Mouse (Mus musculus) kidney, embryonic 15.5 days (tissue): ENCODE measurements around the gene Cotl1. TPM values are rescaled to one million over a fixed set of nuclear protein-coding genes. Genes with fewer than 3 reads are reported as not detected.

Experiments used
- ATAC-seq: fragments of 200-750 bp; cut with Nextera tagmentation; replicated peaks from 2 replicates; pipeline ENCODE4 v1.8.0; 2017; ENCODE audit warnings: moderate TSS enrichment; ENCODE audit not compliant: low FRiP score
- H3K27ac ChIP-seq: fragments of 300-500 bp; sonication (generic); 2 replicates; pipeline ENCODE4 v1.5.1; 2015; ENCODE audit warnings: mild to moderate bottlenecking, inconsistent platforms
- H3K27me3 ChIP-seq: fragments of 300-500 bp; sonication (generic); 2 replicates; pipeline ENCODE4 v1.6.1; 2015; ENCODE audit warnings: inconsistent platforms
- H3K36me3 ChIP-seq: fragments of 300-500 bp; sonication (generic); 2 replicates; pipeline ENCODE4 v1.6.1; 2015; ENCODE audit warnings: inconsistent platforms
- H3K4me1 ChIP-seq: fragments of 300-500 bp; sonication (generic); 2 replicates; pipeline ENCODE4 v1.6.1; 2015; ENCODE audit warnings: inconsistent platforms
- H3K4me2 ChIP-seq: fragments of 300-500 bp; sonication (generic); 2 replicates; pipeline ENCODE4 v1.6.1; 2015; ENCODE audit warnings: moderate library complexity, mild to moderate bottlenecking, inconsistent platforms
- H3K4me3 ChIP-seq: fragments of 300-500 bp; sonication (generic); replicated peaks from 2 replicates; pipeline ENCODE4 v1.5.1; 2015; ENCODE audit warnings: mild to moderate bottlenecking, inconsistent platforms
- H3K9ac ChIP-seq: fragments of 300-500 bp; sonication (generic); 2 replicates; pipeline ENCODE4 v1.6.1; 2015; ENCODE audit warnings: mild to moderate bottlenecking, inconsistent platforms
- H3K9me3 ChIP-seq: fragments of 300-500 bp; sonication (generic); replicated peaks from 2 replicates; pipeline ENCODE4 v1.6.1; 2016; ENCODE audit warnings: inconsistent platforms
- WGBS: fragments of 180-500 bp; shearing (Covaris S2); methylation state at CpG from one replicate; pipeline ENCODE4 v1.1.7; 2015; ENCODE audit warnings: mixed read lengths; 5-methylcytosine and 5-hydroxymethylcytosine counted together
- polyA plus RNA-seq: library from polyadenylated mRNA; unstranded; fragments of >200 nt; fragmentation: Nextera tagmentation; extraction: Ambion mirVana; gene quantifications from 2 replicates; pipeline ENCODE4 v1.2.1, GENCODE M21; 2015

The Cotl1 gene
- polyA plus RNA-seq, 1 experiment from 2014 or later = 138 TPM

DNA sequence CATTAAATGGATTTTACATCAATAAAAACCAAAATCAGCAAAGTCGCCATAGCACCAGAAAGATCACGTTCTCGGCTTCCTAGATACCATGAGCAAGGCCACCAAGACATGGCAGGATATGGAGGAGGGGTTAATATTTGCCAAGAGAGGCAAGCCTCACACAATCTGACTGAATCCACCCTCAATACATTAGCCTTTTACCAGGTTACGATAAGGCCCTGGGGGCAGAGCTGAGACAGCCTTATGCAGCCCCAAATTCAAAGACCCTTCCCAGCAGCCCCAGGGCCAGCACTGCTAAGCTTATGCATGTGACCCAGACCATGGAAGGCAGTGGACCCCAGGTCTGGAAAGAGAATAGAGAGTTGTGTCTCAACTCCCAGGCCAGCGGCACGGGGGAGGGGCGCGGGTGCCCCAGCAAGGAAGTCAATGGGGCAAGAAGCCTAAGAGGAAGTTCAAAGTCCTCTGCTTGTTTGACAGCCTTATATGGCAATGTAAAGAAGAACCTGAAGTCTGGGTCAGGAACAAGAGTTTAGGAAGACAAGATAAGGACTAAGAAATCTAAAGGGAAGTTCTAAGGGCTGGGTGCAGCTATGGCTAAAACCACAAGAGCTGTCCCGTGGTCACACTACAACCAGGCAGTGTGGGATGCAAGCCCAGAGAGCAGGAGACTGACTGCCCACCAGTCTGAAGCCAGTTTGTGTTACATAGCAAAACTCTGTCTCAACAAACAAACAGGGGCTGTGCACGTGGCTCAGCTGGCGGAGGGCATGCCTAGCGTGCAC is 27.5 kb downstream of the Cotl1 start:
- Histone ChIP-seq H3K9me3 (no peaks in the 10 kb centered on the region), H3K27ac (peak overlapping the region; percentile 80), H3K36me3 (peaks cover 39% of the 10 kb centered on the region), H3K9ac (no peak overlapping the region), H3K4me1 (peaks cover 62% of the 10 kb centered on the region), H3K4me3 (no peak overlapping the region), H3K27me3 (no peaks in the 10 kb centered on the region), H3K4me2 (no peak overlapping the region)
- peak; percentile 33; the same call in 1 of the 2 replicates for ATAC-seq
- WGBS = 53% methylated on average over 12 of the region's 12 CpGs

DNA sequence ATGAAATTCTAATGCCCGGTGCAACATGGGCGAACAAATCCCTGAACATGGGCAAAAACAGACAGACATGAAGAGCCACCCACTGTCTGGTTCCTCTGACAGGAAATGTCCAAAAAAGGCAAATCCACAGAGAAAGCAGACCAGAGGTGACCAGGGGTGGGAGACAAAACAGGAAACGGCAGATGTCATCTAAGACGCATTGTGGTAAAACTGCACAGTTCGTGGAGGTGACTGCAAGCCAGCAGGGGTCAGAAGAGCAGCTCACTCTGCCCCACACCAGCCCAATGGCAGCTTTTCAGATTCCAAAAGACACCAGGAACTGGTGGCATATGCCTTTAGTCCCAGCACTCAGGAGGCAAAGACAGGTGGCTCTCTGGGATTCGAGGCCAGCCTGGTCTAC is 28.4 kb downstream of the Cotl1 start:
- Histone ChIP-seq H3K9ac (no peak overlapping the region), H3K4me2 (no peak overlapping the region), H3K36me3 (peaks cover 42% of the 10 kb centered on the region), H3K9me3 (no peaks in the 10 kb centered on the region), H3K27ac (peak overlapping the region; percentile 80), H3K27me3 (no peaks in the 10 kb centered on the region), H3K4me3 (no peak overlapping the region), H3K4me1 (peaks cover 56% of the 10 kb centered on the region)
- 42% methylated on average over 6 of the region's 6 CpGs for WGBS
- ATAC-seq = no peak

GRCm38 (mm10) chr8:119810953-119811499 is 29.3 kb downstream of the Cotl1 start:
- no peak overlapping the region for H3K9ac ChIP-seq
- H3K4me2 ChIP-seq = no peak overlapping the region
- 85% methylated on average over 14 of the region's 14 CpGs for WGBS
- no peaks in the 10 kb centered on the region for H3K9me3 ChIP-seq
- no peak overlapping the region for H3K4me3 ChIP-seq
- H3K27ac ChIP-seq = no peak overlapping the region
- peaks cover 42% of the 10 kb centered on the region for H3K36me3 ChIP-seq
- H3K27me3 ChIP-seq = no peaks in the 10 kb centered on the region
- H3K4me1 ChIP-seq = peaks cover 47% of the 10 kb centered on the region
- ATAC-seq = no peak

DNA sequence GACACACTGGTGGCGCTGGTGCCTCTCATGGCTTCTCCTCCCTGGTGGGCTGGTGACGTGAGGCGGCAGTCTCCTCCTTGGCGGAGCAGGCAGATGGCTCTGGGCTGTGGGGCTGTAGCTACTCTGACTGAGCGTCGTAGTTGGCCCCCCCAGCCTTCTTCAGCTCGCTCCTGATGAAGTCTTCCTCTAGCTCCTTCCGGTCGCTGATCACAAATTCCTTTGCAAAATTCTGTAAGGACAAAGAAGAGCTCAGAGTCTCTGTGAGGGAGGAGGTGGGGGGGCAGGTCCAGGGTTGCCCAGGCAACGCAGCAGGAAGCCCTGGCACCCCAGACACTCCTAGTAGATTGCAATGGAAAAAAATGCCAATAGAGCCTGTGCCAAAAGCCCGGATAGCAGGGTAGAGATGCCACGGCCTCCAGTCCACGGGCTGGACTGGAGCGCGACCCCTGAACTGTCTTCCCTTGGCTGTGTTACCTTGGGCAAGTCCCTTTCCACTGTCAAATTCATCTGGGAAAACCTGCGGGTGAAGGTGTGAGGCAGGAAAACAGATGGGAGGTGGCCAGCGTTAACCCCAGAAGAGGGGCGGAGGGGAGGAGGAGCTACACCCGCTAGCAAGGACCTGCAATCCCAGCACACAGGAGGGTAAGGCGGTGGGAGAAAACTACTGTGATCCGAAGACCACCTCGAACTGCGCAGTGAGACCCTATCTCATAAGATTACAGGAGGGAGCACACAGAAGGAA is 30.0 kb downstream of the Cotl1 start:
- Histone ChIP-seq H3K4me3 (no peak overlapping the region), H3K27ac (no peak overlapping the region), H3K4me1 (peaks cover 51% of the 10 kb centered on the region), H3K9me3 (no peaks in the 10 kb centered on the region), H3K27me3 (no peaks in the 10 kb centered on the region), H3K4me2 (no peak overlapping the region), H3K9ac (no peak overlapping the region), H3K36me3 (peaks cover 36% of the 10 kb centered on the region)
- 86% methylated on average over 23 of the region's 23 CpGs for WGBS
- no peak for ATAC-seq

DNA sequence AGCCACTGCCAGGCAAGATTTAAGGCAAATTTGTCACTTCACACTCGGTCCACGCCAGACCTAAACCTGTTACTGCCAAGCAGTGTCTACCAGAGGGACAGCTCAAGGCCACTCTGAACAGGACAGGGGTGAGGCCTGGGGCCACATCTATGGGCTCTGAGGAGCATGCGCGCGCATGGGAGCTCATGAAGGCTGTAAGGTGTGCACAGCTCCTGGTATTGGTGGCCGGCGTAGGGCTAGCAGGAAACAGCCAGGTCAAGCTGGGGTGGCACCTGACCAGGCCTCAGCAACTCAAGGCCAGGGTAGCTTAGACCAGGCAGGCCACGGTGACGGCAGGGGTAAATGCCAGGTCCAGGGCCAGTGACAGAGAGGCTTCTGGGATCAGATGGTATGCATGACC is 30.7 kb downstream of the Cotl1 start:
- WGBS = 94% methylated on average over 9 of the region's 9 CpGs
- Histone ChIP-seq H3K4me3 (no peak overlapping the region), H3K27me3 (no peaks in the 10 kb centered on the region)

GRCm38 (mm10) chr8:119807687-119808086 is 32.7 kb downstream of the Cotl1 start:
- H3K27me3 ChIP-seq = no peaks in the 10 kb centered on the region
- no peak overlapping the region for H3K27ac ChIP-seq
- no peak overlapping the region for H3K4me3 ChIP-seq
- peaks cover 31% of the 10 kb centered on the region for H3K4me1 ChIP-seq
- no peaks in the 10 kb centered on the region for H3K9me3 ChIP-seq
- ATAC-seq = no peak
- H3K4me2 ChIP-seq = no peak overlapping the region
- 90% methylated on average over 4 of the region's 4 CpGs for WGBS
- H3K9ac ChIP-seq = no peak overlapping the region
- peaks cover 26% of the 10 kb centered on the region for H3K36me3 ChIP-seq

More for the DNA sequence above, 30.7 kb downstream of the Cotl1 start:
- Histone ChIP-seq H3K9me3 (no peaks in the 10 kb centered on the region), H3K4me2 (no peak overlapping the region), H3K9ac (no peak overlapping the region), H3K4me1 (peaks cover 50% of the 10 kb centered on the region), H3K36me3 (peaks cover 29% of the 10 kb centered on the region), H3K27ac (no peak overlapping the region)
- no peak for ATAC-seq

DNA sequence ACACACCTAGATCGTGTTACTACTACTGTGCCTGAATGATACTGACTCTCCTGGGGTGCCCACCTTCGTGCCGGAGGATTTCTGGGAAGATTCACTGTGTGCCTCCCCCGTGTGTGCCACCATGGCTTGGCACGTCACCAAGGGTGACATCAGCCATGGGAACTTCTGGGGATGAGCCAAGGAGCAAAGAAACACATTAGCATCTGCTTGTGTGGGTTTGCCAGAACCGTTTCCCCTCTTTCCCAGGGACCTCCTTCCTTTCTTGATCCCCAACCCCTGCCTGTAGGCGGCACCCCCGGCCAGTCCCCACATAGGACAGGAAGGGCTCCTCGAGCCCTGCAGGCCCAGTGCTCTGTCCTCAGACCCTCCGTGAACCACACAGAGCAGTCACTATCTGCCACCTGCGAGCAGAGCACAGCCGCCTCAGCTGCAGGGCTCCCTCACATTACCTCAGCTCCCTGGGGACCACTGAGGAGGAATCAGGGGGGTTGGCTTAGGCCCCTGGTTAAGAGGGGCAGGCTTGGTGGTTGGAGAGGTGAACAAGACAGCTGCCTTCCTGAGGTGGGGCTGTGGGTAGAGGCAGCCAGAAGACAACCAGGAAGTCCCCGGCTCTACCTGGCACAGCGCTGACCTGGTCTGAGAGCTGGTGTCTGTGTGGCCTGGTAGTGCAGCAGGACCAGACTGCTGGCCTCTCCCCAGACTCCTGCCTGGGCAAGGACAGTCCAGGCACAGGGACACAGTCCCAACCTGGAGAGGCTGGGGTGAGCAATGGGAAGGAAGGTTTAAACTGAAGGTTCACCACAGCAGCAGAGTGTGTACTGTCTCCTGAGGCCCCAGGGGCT is 33.7 kb downstream of the Cotl1 start:
- Histone ChIP-seq H3K36me3 (peaks cover 26% of the 10 kb centered on the region), H3K27me3 (no peaks in the 10 kb centered on the region), H3K9me3 (no peaks in the 10 kb centered on the region), H3K4me1 (peaks cover 20% of the 10 kb centered on the region), H3K4me3 (no peak overlapping the region), H3K9ac (no peak overlapping the region), H3K27ac (no peak overlapping the region), H3K4me2 (no peak overlapping the region)
- no peak for ATAC-seq
- WGBS = 76% methylated on average over 14 of the region's 14 CpGs

DNA sequence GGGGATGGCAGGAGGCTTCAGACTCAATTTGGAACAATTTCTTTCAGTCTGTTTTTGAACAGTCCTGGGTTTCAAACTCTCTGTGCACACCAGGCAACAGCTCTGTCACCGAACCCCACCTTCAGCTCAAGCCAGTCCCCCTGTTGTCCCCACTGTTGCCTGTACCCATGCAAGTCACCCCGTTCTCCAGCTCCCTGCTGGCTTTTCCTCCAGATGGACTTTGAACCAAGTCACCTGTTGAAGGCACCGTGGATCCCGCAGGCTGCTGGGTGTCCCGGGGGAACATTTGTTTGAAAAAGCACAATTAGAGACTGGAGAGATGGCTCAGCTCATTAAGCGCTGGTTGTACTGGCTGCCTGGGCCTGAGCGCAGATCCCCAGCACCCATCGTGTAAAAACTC is 35.1 kb downstream of the Cotl1 start:
- H3K36me3 ChIP-seq = peaks cover 26% of the 10 kb centered on the region
- no peak overlapping the region for H3K4me3 ChIP-seq
- no peak for ATAC-seq
- no peaks in the 10 kb centered on the region for H3K9me3 ChIP-seq
- H3K9ac ChIP-seq = no peak overlapping the region
- no peaks in the 10 kb centered on the region for H3K27me3 ChIP-seq
- WGBS = 65% methylated on average over 8 of the region's 8 CpGs
- 0 out of 2 replicates have a peak overlapping the region, but pooled peaks have one; percentile 32 for H3K27ac ChIP-seq
- no peak overlapping the region for H3K4me2 ChIP-seq
- peaks cover 10% of the 10 kb centered on the region for H3K4me1 ChIP-seq

DNA sequence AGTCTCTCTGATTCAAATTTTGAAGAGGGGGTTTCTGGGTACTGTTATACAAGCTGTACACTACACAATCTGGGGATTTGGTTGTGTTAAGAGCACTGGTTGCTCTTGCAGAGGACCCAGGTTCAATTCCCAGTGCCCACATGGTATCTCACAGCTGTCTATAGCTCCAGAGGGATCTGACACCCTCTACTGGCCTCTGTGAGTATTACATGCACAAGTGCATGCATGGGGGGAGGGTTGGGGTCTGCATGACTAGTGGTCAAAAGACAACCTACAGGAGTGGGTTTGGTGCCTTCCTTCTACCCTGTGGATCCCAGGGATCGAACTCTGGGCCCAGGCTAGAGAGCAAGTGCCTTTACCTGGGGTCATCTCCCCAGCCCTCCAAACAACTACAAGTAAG is 37.8 kb downstream of the Cotl1 start:
- 100% methylated on average over 1 of the region's 1 CpGs for WGBS
- H3K9me3 ChIP-seq = no peaks in the 10 kb centered on the region
- H3K4me1 ChIP-seq = peaks cover 22% of the 10 kb centered on the region
- no peak overlapping the region for H3K4me2 ChIP-seq
- no peak overlapping the region for H3K27ac ChIP-seq
- no peak overlapping the region for H3K9ac ChIP-seq
- no peaks in the 10 kb centered on the region for H3K27me3 ChIP-seq
- ATAC-seq = no peak
- H3K4me3 ChIP-seq = no peak overlapping the region
- H3K36me3 ChIP-seq = peaks cover 1% of the 10 kb centered on the region

GRCm38 (mm10) chr8:119801168-119801567 is 39.2 kb downstream of the Cotl1 start:
- Histone ChIP-seq H3K4me2 (no peak overlapping the region), H3K9me3 (no peaks in the 10 kb centered on the region), H3K4me3 (no peak overlapping the region), H3K27me3 (0 out of 2 replicates have a peak, but pooled peaks cover 3% of the 10 kb centered on the region), H3K9ac (no peak overlapping the region), H3K4me1 (peaks cover 30% of the 10 kb centered on the region), H3K36me3 (no peaks in the 10 kb centered on the region), H3K27ac (no peak overlapping the region)
- no peak for ATAC-seq
- WGBS = 27% methylated on average over 4 of the region's 4 CpGs

DNA sequence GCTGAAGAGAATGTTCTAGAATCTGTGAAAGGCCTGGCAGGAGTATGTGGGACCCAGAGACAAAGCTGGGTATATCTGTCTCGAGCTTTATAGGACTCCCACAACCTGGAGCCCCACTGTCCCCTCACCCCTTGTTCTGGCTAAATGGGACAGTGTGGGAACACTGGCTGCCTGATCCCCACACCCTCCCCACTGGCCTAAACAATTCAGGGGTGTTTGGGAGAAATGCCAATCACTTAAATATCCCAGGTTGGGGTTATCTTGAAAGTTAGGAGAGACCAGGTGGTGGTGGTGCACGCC is 41.4 kb downstream of the Cotl1 start:
- Histone ChIP-seq H3K9ac (0 out of 2 replicates have a peak overlapping the region, but pooled peaks have one; percentile 5), H3K27ac (peak overlapping the region; percentile 79; the same call in 1 of the 2 replicates), H3K4me2 (peak overlapping the region; percentile 51), H3K4me3 (no peak overlapping the region), H3K9me3 (no peaks in the 10 kb centered on the region), H3K36me3 (no peaks in the 10 kb centered on the region), H3K4me1 (peaks cover 32% of the 10 kb centered on the region), H3K27me3 (0 out of 2 replicates have a peak, but pooled peaks cover 3% of the 10 kb centered on the region)
- WGBS = 62% methylated on average over 2 of the region's 2 CpGs
- ATAC-seq = no peak; the same call in 1 of the 2 replicates
